Mouse (Mus musculus) frontal cortex, postnatal 14 days (tissue): ENCODE data around the gene Zfp691.

ENCODE experiments used
- DNase-seq, 2 experiments: peaks; one replicate each; pipeline ENCODE4 v3.0.0; 2022; ENCODE audit warnings: low spot score in 2 of 2

Zfp691 gene

DNA sequence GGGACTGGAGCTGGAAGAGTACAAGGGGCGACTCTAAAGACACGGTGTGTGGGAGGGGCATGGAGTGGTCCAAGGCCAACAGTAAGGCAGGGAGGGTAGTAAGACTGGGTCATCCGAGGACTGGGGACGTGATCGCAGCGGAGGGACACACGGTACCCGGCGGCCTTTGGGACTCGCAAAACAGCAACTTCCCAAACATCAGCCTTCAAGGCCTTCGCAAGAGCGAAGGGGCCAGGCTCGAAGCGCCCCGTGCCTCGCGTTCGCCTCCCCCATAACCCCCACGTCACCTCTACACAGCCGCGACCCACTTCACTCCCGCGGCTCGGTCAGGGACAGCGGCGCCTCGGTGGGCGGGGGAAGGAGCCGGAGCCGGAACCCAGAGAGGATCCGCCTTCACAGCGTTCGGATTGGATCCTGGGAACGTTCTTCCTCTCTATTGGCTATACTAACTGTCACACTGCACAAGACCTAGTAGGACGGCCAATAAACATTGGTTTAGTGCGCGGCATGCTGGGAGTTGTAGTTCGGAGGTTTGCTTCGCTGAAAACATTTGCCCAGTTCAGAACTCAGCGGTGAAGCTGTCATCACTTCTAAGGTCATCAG lies at the start of gene Zfp691:
TSS of gene Zfp691 (minus strand) at position 345 of the 603 bp plus-strand sequence.
- peak; percentile 91 to 94 for DNase-seq

- no peak for DNase-seq
Observed at GRCm38 (mm10) chr4:119223696-119224095, 49.7 kb upstream of the Zfp691 start.

- DNase-seq: no peak
Observed at GRCm38 (mm10) chr4:119218169-119218568, 44.2 kb upstream of the Zfp691 start, which contains the start of gene Tmem269. Gene Tmem269 (minus strand): TSS chr4:119218217.

DNA sequence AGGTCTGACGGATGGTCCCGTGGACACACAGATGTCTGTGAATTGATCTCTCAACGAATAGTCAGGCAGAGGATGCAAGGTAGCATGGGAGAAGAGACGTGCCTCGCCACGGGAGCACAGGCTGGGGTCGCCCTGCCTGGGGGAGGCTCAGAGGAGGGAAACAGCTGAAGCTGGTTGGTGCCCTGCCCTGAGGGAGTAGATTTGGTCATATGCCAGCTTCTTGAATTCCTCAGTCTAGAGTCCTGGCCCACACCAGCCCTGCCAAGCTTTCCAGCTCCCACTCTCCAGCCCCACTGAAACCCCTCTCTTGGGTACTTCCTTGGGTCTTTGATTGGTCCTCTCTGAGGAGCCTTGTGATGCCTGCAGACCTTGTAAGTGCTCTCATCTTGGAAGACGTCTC lies 42.7 kb upstream of the Zfp691 start:
- DNase-seq: no peak

GRCm38 (mm10) chr4:119204672-119205071 lies 30.7 kb upstream of the Zfp691 start:
- peak; percentile 20 to 49 for DNase-seq

DNA sequence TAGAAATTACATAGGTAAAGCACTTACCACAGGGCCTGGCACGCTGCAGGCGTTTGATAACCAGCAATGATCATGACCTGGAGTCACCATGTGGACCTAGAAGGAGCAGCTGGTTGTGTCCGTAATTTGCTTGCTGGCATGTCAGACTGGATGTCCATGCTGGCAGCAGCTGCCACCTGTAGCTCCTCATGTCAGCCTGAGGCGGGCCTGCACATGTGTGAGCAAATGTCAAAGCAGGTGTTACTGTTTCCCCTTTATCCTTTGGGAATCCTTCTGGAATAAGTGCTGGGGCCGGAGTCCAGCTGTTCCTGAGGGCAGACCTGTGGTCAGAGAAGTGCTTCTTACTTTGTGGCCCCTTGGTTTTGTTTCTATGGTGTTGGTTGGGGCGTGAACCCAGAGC lies 24.1 kb upstream of the Zfp691 start:
- no peak for DNase-seq

DNA sequence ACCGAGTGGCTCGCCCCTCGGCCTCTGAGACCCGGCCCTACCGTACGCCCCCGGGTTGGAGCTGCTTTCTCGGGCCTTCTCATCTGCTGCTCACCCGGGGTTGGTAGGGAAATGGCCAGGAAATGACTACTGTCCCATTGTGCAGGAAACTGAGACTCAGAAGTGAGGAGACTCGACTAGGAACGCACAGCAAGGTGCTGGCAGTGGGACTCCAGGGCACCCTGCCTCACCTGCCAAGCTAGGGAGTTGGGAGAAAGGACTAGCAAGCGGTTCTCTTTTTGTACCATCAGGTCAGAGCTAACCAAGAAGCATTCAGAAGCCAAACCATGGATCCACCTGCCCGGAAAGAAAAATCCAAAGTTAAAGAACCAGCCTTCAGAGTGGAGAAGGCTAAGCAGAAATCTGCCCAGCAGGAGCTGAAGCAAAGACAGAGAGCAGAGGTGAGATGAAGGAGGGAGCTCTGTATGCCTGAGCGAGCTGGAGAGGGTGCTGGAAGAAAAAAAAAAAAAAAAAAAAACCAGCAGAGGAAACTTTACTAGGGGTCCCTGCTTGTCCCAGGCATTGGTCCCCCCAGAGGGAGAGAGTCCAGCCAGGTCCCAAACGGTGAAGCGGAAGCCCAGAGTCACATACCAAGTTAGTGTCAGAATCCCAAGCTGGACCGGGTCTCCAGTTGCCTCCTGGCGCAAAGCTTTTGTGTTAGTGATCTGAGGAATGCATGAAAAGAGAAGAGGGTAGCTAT lies 21.8 kb upstream of the Zfp691 start:
- no peak for DNase-seq

DNA sequence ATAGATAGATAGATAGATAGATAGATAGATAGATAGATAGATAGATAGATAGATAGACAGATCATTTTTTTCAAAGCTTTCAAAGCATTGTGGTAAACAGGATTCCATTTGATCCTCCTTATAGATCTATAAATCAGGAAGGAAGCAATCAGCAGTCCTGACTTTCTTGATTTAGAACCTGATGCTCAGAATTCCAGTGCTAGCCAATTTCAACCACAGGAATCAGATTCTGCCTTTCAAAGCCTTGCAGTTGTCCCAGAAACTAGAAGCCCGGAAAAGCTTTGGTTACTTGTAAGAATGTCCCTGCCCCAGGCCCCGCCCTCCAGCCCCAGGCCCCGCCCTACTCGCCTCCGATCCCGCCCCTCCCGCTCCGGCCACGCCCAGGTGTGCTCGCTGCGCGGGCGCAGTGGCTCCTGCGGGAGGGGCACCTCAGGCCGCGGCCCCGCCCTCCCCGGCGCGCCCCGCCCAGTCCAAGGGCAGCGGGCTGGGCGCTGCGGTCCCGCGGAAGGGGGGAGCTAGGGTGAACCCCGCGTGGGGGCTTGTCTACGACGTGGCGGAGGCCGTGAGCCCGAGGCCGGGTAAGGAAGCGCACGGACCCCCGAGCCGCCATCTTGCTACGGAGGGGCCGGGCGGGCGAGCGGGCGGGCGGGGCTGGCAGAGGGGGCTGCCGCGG lies 21.1 kb upstream of the Zfp691 start, which contains the start of gene Svbp:
TSS of gene Svbp (plus strand) at position 398 of the 673 bp plus-strand sequence.
- peak; percentile 57 to 75 for DNase-seq

GRCm38 (mm10) chr4:119192757-119193156 lies 18.8 kb upstream of the Zfp691 start:
- no peak for DNase-seq

DNA sequence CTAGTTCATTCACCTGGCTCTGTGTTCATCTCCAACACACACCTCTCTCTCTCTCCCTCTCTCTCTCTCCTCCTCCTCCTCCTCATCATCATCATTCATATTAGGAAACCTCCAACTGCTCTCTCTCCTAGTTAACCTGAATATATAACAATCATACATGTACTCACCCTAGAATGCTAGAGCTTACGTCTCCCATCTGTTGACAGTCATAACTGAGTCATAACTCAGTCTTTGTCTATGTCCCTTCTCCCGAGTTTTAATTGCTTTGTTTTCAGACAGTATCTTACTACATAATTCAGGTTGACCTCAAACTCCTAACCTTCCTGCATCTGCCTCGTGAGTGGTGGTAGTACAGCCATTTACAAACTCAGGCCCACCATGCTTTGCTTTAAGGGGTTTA lies 17.3 kb upstream of the Zfp691 start:
- no peak for DNase-seq

- no peak for DNase-seq
Observed at GRCm38 (mm10) chr4:119190618-119191017, 16.6 kb upstream of the Zfp691 start.

DNA sequence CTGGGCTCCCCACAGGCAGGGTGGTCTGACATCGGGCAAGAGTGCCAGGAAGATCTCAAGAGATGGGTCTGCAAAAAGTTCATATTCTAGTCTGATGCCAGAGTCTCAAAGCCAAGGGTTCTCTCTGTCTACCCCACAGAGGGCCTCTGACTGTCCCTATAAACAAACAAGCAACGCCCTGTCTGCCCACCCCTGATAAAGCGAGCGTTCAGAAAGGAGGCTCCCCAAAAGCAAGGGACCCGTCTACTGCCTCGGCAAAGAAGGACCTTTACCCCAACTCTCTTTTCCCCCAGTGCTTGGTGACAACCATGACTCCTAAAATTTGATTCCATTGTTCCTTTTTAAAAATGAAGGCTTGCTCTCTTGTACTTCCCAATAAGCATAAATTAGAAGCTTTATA lies 15.9 kb upstream of the Zfp691 start, which contains the start of gene Ermap:
TSS of gene Ermap (minus strand) at position 148 of the 400 bp plus-strand sequence.
- DNase-seq: no peak

DNA sequence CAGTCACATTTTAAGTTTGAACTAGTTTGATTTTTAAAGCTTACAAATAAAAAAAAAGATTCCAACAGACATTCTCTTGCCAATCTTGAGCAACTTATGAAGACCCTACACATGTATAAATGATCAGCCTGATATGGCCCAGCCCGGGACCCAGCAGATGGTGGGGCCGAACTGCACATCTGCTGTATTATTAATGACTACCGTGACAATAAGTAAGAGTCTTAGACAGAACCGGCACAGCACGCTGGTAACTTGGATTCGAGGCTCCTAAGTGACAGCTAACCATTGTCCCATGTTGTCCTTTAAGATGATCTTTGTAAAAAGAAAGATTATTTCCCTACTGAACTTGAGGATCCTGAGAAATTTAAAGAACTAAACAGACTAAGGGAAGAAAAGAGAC lies 15.4 kb upstream of the Zfp691 start:
- no peak for DNase-seq

DNA sequence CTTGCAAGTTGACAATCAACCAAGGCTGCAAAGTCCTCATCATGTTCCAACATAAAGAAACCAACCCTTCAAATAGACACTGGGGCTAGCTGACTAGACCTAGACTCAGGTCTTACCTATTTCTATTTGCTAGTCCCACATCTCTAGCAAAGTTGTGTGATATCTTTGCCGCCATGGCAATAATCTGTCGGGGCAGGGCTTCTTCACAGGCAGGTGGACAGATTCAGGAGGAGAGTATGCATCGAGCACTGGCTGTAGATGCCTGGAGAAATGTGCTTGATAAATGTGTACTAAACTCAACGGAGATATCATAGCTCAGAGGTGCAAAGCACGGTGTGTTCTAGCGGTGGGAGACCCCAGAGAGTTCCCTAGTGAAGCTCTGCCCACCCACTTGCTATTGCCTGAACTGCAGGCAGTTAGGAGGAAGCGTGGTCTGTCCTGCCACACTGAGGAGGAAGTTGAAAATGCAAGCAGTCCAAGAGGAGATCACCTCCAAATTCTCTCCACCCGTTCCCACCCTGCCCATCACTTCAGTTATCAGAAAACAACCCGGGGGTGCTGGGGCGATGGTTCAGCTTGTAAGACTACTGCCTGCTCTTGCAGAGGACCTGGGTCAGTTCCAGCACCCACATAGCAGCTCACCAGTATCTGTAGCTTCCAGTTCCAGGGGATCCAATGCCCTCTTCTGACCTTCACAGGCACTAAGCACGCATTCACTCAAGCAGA lies 14.2 kb upstream of the Zfp691 start:
- no peak for DNase-seq

- DNase-seq: no peak
Observed at GRCm38 (mm10) chr4:119185771-119186170, 11.8 kb upstream of the Zfp691 start.

GRCm38 (mm10) chr4:119183525-119183924 lies 9.5 kb upstream of the Zfp691 start:
- DNase-seq: no peak

GRCm38 (mm10) chr4:119181456-119181855 lies 7.5 kb upstream of the Zfp691 start:
- no peak for DNase-seq

GRCm38 (mm10) chr4:119180133-119180707 lies 6.2 kb upstream of the Zfp691 start:
- no peak for DNase-seq

- no peak for DNase-seq
Observed at GRCm38 (mm10) chr4:119178331-119178730, 4.3 kb upstream of the Zfp691 start.

- no peak for DNase-seq
Observed at GRCm38 (mm10) chr4:119177702-119178101, 3.7 kb upstream of the Zfp691 start.

DNA sequence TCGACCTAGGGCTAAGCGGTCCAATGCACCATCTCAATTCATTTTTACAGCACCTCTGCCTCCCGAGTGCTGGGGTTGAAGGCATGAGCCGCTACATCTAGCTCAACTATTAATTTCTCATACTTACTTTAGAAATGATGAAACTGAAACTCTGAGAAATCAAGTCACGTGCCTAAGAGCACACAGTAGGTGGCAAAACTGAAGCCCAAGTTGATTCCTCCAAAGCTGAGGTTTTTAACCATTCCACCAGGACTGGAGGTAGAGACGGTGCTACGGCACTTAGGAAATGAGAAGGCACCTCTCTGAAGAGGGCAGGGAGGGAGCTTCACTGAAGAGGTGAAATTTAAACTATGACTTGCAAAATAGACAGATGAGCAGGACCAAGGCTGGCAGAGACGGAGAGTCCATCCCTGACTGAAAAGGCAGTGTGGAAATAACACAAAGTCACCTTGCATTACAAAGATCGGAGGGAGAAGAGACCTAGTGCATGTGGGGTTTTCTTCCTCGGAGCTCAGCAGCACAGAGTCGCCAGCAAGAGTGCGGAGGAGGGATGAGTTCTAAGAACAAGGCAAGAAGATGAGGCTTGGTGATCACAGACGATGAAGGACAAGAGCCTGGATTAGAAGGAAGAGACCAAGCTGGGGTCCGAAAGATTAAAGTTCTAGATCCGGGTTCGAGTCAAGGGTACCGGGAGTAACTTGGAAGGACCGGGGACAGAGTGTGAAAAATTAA lies 910 bp downstream of the Zfp691 start:
- DNase-seq: no peak
